Mouse (Mus musculus) spleen, postnatal 10 days (tissue): ENCODE data around the gene Ywhae.
A peak's percentile ranks its signal among the peaks of the same experiment; 100 is the strongest.
"Not testable (repeated sequence)": the region's sequence is repeated elsewhere in the genome, so short reads cannot be mapped to it uniquely, and the experiment has no call there.

Source experiments
- DNase-seq, 2 experiments: peaks; one replicate each; pipeline ENCODE4 v3.0.0; 2021 to 2022; ENCODE audit warnings: low spot score in 2 of 2

The Ywhae gene

GRCm38 (mm10) chr11:75732434-75733226 lies at the start of gene Ywhae:
Gene Ywhae, plus strand, starts transcription at chr11:75732869.
- peak in 1 of 2 experiments; percentile 90 for DNase-seq

- DNase-seq: no peak
Measured at GRCm38 (mm10) chr11:75684462-75684861, 48.2 kb upstream of the Ywhae start.

GRCm38 (mm10) chr11:75684956-75685355 lies 47.7 kb upstream of the Ywhae start:
- no peak for DNase-seq

- no peak for DNase-seq
Measured at GRCm38 (mm10) chr11:75687343-75687993, 45.2 kb upstream of the Ywhae start.

- no peak for DNase-seq
Measured at GRCm38 (mm10) chr11:75688132-75688531, 44.5 kb upstream of the Ywhae start.

- DNase-seq: no peak
Measured at GRCm38 (mm10) chr11:75689977-75690376, 42.7 kb upstream of the Ywhae start.

- DNase-seq: no peak
Measured at GRCm38 (mm10) chr11:75691047-75691446, 41.6 kb upstream of the Ywhae start.

- DNase-seq: no peak
Measured at GRCm38 (mm10) chr11:75693570-75693969, 39.1 kb upstream of the Ywhae start.

GRCm38 (mm10) chr11:75697464-75697863 lies 35.2 kb upstream of the Ywhae start:
- DNase-seq: not testable (repeated sequence)

- no peak for DNase-seq
Measured at GRCm38 (mm10) chr11:75700557-75700956, 32.1 kb upstream of the Ywhae start.

- no peak for DNase-seq
Measured at GRCm38 (mm10) chr11:75702761-75703160, 29.9 kb upstream of the Ywhae start.

GRCm38 (mm10) chr11:75703748-75704147 lies 28.9 kb upstream of the Ywhae start:
- DNase-seq: no peak

GRCm38 (mm10) chr11:75713949-75714348 lies 18.7 kb upstream of the Ywhae start:
- peak in 1 of 2 experiments; percentile 32 for DNase-seq

GRCm38 (mm10) chr11:75715556-75715955 lies 17.1 kb upstream of the Ywhae start:
- DNase-seq: no peak

- no peak for DNase-seq
Measured at GRCm38 (mm10) chr11:75716661-75717325, 15.9 kb upstream of the Ywhae start.

- no peak for DNase-seq
Measured at GRCm38 (mm10) chr11:75722339-75722738, 10.3 kb upstream of the Ywhae start.

GRCm38 (mm10) chr11:75727168-75727567 lies 5.5 kb upstream of the Ywhae start:
- DNase-seq: no peak

- DNase-seq: not testable (repeated sequence)
Measured at GRCm38 (mm10) chr11:75727659-75728058, 5.0 kb upstream of the Ywhae start.

- DNase-seq: peak; percentile 76 to 90
Measured at GRCm38 (mm10) chr11:75733227-75733940, 715 bp downstream of the Ywhae start.

- DNase-seq: no peak
Measured at GRCm38 (mm10) chr11:75735462-75736252, 3.0 kb downstream of the Ywhae start.

GRCm38 (mm10) chr11:75736978-75737377 lies 4.3 kb downstream of the Ywhae start:
- no peak for DNase-seq
